Mouse (Mus musculus): Measurements from ENCODE around the gene Dnm3.

DNA sequence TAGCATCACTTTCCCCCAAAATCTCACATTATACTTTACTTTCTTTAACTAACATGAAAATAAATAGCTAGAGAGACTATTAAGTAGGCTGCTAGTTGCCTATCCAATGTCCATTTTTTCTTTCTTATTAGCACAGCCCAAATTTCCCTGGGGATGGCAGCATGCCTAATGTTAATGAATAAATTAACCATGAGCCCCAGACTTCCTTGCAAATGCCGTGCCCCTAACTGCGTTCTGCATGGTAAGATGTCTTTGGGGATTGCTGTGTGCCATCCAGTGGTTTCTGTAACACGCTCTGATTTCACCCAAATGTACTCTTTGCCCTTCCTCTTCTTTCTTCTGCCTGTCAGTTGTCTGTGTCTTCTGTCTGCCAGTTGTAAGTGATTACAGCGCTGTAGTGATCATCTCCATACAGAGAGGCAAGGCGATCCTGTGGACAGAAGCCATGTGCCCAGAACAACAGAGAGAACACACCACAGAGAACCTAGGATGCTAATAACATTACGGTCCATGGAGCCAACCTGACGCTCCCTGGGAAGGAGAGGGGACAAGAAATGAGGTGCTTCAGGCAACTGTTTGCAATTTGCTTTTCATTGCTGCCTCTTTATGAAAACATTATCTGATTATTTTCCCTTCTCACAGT lies 64.9 kb downstream of the Dnm3 start:
- TF ChIP-seq CTCF (conservative IDR thresholded peaks at IDR 0.05; ENCODE audit: insufficient read depth, insufficient read length, low read depth, low read length) = no peak
- no peak for TF ChIP-seq POLR2A (IDR thresholded peaks at IDR 0.05; ENCODE audit: low read depth, low read length)

All from kidney, adult 2 months (tissue).